Mouse (Mus musculus) T-helper 1 cell (primary cell): ENCODE measurements around the gene Gm17545.

Experiments used
- in situ Hi-C: fragments of 300-600 bp; cut with MboI, MseI; formaldehyde crosslinking; loops from one replicate; pipeline ENCODE4 v1.15.1; 2025; ENCODE audit warnings: high pct_unique_total_duplicates

Gm17545 gene

DNA sequence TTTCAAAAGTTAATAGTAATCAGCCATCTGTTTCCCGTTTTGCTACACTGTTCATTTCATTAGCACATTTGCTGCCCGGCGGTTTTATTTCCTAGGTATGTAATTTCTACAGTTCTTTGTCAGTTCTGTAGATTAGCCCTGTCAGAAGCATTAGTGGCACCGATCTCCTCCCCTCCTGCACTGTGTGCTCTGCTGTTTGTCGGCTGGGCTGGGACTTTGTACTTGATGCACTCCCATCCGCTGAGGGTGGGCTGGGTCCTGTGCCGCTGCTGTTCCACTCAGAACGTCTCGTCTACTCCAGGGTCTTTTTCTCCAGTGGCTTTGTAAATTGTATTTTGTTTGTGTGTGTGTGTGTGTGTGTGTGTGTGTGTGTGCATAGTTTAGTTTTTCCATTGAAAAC, 34.9 kb downstream of the Gm17545 start:
- in situ Hi-C loops, result no loop called here

DNA sequence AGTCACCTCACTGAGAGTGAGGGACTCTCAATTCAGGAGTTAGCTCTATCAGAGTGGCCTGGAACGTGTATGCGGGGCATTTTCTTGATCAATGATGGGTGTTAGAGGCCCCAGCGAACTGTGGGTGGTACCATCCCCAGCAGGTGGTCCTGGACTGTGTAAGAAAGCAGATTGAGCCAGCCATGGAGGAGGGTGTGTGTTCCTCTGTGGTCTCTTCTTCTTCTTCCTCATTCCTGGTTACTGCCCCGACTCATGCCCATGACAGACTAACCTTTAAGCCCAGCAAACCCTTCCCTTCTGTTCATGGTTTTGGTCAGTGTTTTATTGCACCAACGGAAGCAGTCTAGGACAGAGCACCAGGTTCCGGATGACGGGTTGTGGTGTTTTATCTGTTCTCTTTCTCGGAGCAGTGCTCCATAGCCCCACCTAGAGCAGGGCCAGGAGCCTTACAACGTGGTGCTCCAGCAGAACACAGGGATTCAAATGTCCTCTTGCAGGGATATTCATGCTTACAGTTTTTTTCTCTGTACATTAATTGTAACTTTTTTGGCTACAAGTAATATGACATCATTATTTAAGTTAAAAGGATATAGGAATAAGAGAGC, 40.2 kb downstream of the Gm17545 start:
- in situ Hi-C loops, result no loop called here

DNA sequence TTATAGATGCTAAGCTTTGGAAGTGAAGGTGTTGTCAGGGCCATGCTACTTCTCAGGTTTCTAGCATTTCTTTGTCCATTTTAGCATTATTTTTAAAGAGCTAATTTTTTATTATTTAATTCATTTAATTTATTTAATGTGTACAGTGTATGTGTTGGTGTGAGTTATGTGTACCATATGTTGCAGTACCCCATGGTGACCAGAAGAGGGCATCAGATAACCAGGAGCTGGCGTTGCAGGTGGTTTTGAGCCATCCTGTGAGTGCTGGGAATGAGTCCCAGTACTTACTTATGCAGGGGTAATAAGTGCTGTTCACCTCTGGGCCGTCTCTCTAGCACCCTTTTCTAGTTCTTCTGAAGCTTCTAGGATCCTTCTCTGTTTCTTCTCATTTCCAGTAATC, 41.0 kb downstream of the Gm17545 start:
- in situ Hi-C loops, result no loop called here

DNA sequence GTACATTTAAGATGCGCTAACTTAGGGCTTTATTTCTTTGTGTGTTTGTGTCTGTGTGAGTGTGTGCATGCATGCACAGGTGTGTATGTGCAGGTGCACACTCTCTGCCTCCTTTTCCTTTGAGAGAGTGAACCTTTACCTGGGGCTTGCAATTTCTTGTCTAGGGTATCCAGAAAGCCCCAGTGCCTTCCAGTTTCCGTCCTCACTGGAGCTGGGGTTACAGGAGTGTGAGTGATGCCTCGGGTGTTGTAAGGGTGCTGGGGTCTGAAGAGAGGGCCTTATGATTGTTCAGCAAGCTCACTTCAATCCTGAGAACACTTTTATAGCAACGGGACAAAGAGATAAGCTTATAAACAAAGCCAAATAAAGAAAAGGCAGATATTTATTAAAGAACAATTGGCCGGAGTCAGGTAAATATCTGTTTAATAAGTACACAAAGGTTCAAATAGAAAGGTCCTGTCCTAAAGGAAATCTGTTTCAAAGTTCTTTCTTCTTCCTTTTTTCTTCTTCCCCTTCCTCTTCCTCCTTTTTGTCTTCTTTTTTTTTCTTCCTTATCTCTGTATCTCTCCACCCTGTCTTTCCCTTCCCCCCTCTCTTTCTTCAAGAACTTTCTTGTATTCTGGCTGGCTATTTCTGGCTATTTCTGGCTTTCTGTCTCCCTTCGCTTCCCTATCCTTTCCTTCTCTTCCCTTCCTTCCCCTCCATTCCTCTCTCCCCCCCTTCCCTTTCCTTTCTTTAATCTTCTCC, 43.1 kb downstream of the Gm17545 start:
- in situ Hi-C loops, result no loop called here

GRCm38 (mm10) chr9:22502972-22503371, 48.9 kb downstream of the Gm17545 start:
- in situ Hi-C loops, result no loop called here

GRCm38 (mm10) chr9:22503581-22503980, 49.5 kb downstream of the Gm17545 start:
- in situ Hi-C loops, result no loop called here

- in situ Hi-C loops, result no loop called here
Measured at GRCm38 (mm10) chr9:22505574-22505973, 51.5 kb downstream of the Gm17545 start.
